Mouse (Mus musculus) monocyte, adult 5-6 weeks (primary cell): ENCODE measurements around the gene Pex26. TPM values are rescaled to one million over a fixed set of nuclear protein-coding genes. Genes with fewer than 3 reads are reported as not detected.

Experiments used
- ATAC-seq: fragments of 153-309, 156-312 bp; replicated peaks from 2 replicates; pipeline ENCODE4 v1.8.0; 2017; ENCODE audit warnings: mild to moderate bottlenecking; ENCODE audit not compliant: low TSS enrichment, insufficient number of reproducible peaks, severe bottlenecking, poor library complexity, low FRiP score
- total RNA-seq: library from RNA; stranded (forward); fragments of 200-1000, 200-491, 200-594 nt; gene quantifications from 3 replicates; pipeline ENCODE4 v1.2.3, GENCODE M21; 2017

Gene Pex26
- total RNA-seq, 1 experiment from 2014 or later: 4.0 TPM

- ATAC-seq: no peak
Observed at GRCm38 (mm10) chr6:121221876-121222597, 38.6 kb downstream of the Pex26 start.

GRCm38 (mm10) chr6:121223001-121223400 is 39.5 kb downstream of the Pex26 start:
- ATAC-seq: no peak

- ATAC-seq: no peak
Observed at GRCm38 (mm10) chr6:121224067-121224466, 40.6 kb downstream of the Pex26 start.

- 0 out of 2 replicates have a peak, but pooled peaks have one; percentile 48 for ATAC-seq
Observed at GRCm38 (mm10) chr6:121224993-121225392, 41.5 kb downstream of the Pex26 start.

GRCm38 (mm10) chr6:121226043-121226442 is 42.6 kb downstream of the Pex26 start:
- ATAC-seq: no peak; the same call in 1 of the 2 replicates

GRCm38 (mm10) chr6:121226744-121227143 is 43.3 kb downstream of the Pex26 start:
- peak; percentile 58 for ATAC-seq

- ATAC-seq: no peak
Observed at GRCm38 (mm10) chr6:121228421-121228820, 45.0 kb downstream of the Pex26 start.

- no peak for ATAC-seq
Observed at GRCm38 (mm10) chr6:121232652-121233051, 49.2 kb downstream of the Pex26 start.

- no peak for ATAC-seq
Observed at GRCm38 (mm10) chr6:121236386-121236785, 52.9 kb downstream of the Pex26 start.

GRCm38 (mm10) chr6:121238209-121238608 is 54.7 kb downstream of the Pex26 start:
- ATAC-seq: no peak; the same call in 1 of the 2 replicates

- no peak for ATAC-seq
Observed at GRCm38 (mm10) chr6:121241780-121242179, 58.3 kb downstream of the Pex26 start.

GRCm38 (mm10) chr6:121243161-121243560 is 59.7 kb downstream of the Pex26 start:
- no peak for ATAC-seq

GRCm38 (mm10) chr6:121245127-121246036 is 61.9 kb downstream of the Pex26 start, which contains the start of gene Usp18:
Gene Usp18, plus strand, starts transcription at chr6:121245906.
- ATAC-seq: peak; percentile 95

- no peak for ATAC-seq
Observed at GRCm38 (mm10) chr6:121246037-121246361, 62.5 kb downstream of the Pex26 start.

Other genes starting within 250 kb of the Pex26 start
- gene Mical3, start 52.7 kb upstream of the Pex26 start, total RNA-seq: 1.3 to 2.9 TPM (median 2.6 TPM) in 3 replicates
- 1.1 to 3.4 TPM (median 2.6 TPM) in 3 replicates for gene Tuba8, start 27.0 kb downstream of the Pex26 start, total RNA-seq
- 3.1 to 9.2 TPM (median 5.0 TPM) in 3 replicates for gene Usp18, start 62.2 kb downstream of the Pex26 start, total RNA-seq
- gene Slc6a13, start 116.6 kb downstream of the Pex26 start, total RNA-seq: 0.53 to 3.7 TPM (median 0.87 TPM) in 3 replicates
- 7.1 to 8.9 TPM (median 7.4 TPM) in 3 replicates for gene Slc6a12, start 159.4 kb downstream of the Pex26 start, total RNA-seq